Mouse (Mus musculus) erythroblast, embryonic 14.5 days (primary cell): ENCODE results near the gene Vwf. TPM values are rescaled to one million over a fixed set of nuclear protein-coding genes. Genes with fewer than 3 reads are reported as not detected.

ENCODE experiments used
- H3K27me3 ChIP-seq: 2 replicates; pipeline ENCODE4 v1.6.1; 2012; ENCODE audit warnings: inconsistent platforms; ENCODE audit not compliant: control insufficient read depth
- H3K36me3 ChIP-seq: 2 replicates; pipeline ENCODE4 v1.6.1; 2012; ENCODE audit warnings: mild to moderate bottlenecking, inconsistent platforms; ENCODE audit not compliant: control insufficient read depth
- H3K4me1 ChIP-seq: 2 replicates; pipeline ENCODE4 v1.6.1; 2012; ENCODE audit warnings: inconsistent platforms; ENCODE audit not compliant: control insufficient read depth
- H3K4me3 ChIP-seq: replicated peaks from 2 replicates; pipeline ENCODE3; 2012; ENCODE audit warnings: moderate library complexity, mild to moderate bottlenecking, inconsistent platforms
- H3K9me3 ChIP-seq: 2 replicates; pipeline ENCODE4 v1.6.1; 2012; ENCODE audit warnings: low read length, inconsistent platforms, mixed read lengths; ENCODE audit not compliant: control insufficient read depth
- GATA1 ChIP-seq: IDR thresholded peaks from 2 replicates; pipeline ENCODE4 v1.6.1; 2012; ENCODE audit warnings: low read length, inconsistent platforms, mixed read lengths
- TAL1 ChIP-seq: IDR thresholded peaks from 3 replicates; pipeline ENCODE4 v1.6.1; 2012; ENCODE audit warnings: low read length, inconsistent platforms, mixed read lengths
- polyA plus RNA-seq: library from polyadenylated mRNA; stranded (reverse); fragments of >175 nt; gene quantifications from 2 replicates; pipeline ENCODE4 v1.2.3, GENCODE M21; 2012

The Vwf gene
- polyA plus RNA-seq, 1 experiment = 0.35 TPM

DNA sequence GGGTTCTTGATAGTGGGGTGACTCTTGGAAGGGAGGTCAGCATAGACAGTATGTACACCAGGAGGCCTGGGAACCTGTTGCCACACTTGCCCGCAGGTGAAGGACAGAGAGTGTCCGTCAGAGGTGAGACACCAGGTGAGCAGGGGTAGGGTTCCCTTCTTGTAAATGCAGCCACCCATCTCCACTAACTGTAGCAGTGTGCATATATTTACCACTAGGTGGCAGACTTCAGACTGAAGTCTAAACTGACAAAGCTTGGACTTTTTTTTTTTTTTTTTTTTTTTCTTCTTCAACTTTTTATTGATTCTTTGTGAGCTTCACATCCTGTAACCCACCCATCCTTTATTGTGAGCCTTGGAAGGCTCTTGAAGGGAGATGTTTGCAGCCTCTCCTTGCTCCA, 75.9 kb downstream of the Vwf start:
- Histone ChIP-seq H3K27me3 (no peaks in the 10 kb centered on the region), H3K36me3 (no peaks in the 10 kb centered on the region), H3K4me3 (no peak overlapping the region), H3K4me1 (no peaks in the 10 kb centered on the region), H3K9me3 (no peaks in the 10 kb centered on the region)
- TF ChIP-seq GATA1 = no peak

DNA sequence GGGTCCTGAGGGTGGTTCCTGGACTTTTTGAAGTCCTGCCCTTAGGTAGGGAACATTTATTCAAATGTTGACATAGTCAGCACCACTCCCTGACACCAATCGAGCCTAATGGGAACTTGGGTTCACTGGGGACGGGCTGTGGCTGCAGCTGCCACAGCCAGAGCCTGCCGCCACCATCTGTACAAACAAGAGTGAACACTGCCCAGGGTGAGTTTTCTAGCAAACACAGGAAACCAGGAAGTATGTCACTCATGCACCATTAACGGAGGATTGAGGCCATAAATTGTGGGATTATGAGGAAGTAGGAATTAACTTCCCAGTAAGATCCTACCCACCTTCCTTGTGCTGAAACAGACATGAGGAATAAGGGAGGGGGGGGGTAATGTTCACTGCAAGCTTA, 93.9 kb downstream of the Vwf start:
- Histone ChIP-seq H3K4me3 (no peak overlapping the region), H3K9me3 (no peaks in the 10 kb centered on the region), H3K27me3 (no peaks in the 10 kb centered on the region), H3K36me3 (no peaks in the 10 kb centered on the region), H3K4me1 (no peaks in the 10 kb centered on the region)
- TF ChIP-seq GATA1 (no peak), TAL1 (no peak)

- TF ChIP-seq GATA1 = no peak
- no peak for TF ChIP-seq TAL1
- Histone ChIP-seq H3K27me3 (no peaks in the 10 kb centered on the region), H3K4me3 (no peak overlapping the region), H3K4me1 (no peaks in the 10 kb centered on the region), H3K9me3 (no peaks in the 10 kb centered on the region), H3K36me3 (no peaks in the 10 kb centered on the region)
Measured at GRCm38 (mm10) chr6:125641146-125641545, 94.6 kb downstream of the Vwf start.

DNA sequence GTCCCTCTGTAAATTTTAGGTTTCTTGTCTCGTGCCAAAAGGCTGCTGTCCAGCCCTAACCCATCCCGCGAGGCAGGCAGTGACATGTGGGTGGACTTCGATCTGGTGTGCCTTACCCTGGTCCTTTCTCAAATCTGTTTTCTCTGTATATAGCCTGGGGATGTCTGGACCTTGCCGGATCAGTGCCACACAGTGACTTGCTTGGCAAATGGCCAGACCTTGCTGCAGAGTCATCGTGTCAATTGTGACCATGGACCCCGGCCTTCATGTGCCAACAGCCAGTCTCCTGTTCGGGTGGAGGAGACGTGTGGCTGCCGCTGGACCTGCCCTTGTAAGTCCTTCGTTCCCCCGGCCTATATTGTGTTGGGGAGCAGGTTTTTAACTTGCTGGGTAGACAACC, 102.4 kb downstream of the Vwf start:
- Histone ChIP-seq H3K4me1 (no peaks in the 10 kb centered on the region), H3K4me3 (no peak overlapping the region), H3K27me3 (no peaks in the 10 kb centered on the region), H3K36me3 (no peaks in the 10 kb centered on the region), H3K9me3 (no peaks in the 10 kb centered on the region)
- TF ChIP-seq TAL1 (no peak), GATA1 (no peak)

DNA sequence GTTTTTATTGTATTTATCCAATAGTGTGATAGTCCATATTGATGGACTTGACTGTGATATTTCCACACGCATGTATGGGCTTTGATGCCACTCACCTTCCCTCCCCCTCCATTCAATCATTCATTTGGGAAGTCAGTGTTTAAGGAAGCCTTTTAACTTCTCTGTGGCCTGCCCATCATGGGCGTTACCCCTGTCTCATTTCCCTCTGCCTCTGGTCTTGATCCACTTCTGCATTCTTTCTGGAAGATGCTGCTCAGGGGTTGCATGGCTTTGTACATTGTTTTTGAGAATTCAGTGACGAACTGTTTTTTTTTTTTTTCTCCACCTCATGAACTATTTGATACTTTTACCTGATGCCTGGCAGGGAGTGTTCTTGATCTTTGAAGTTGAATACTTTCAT, 104.8 kb downstream of the Vwf start:
- Histone ChIP-seq H3K4me3 (no peak overlapping the region), H3K9me3 (no peaks in the 10 kb centered on the region), H3K36me3 (no peaks in the 10 kb centered on the region), H3K4me1 (no peaks in the 10 kb centered on the region), H3K27me3 (no peaks in the 10 kb centered on the region)
- TF ChIP-seq GATA1 (no peak), TAL1 (no peak)

DNA sequence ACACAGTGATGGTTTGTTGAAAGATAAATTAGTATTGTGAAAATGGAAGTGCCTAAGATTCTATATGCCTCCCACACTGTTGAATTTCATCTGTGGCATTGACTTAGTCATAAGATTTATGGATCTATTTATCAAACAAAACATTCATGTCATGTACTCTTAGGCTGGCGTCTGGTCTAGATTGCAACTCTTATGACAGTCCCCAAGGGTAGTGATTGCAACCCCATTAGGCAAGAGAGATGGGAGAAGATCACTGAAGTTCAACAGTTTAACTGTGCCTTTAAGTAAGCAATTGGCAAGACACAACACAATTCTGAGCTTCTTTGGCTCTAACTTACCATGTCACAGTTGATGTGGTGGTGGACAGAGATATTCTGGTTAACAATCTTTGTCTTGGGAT, 106.8 kb downstream of the Vwf start:
- TF ChIP-seq TAL1 = no peak
- no peak for TF ChIP-seq GATA1
- Histone ChIP-seq H3K9me3 (no peaks in the 10 kb centered on the region), H3K27me3 (no peaks in the 10 kb centered on the region), H3K36me3 (no peaks in the 10 kb centered on the region), H3K4me3 (no peak overlapping the region), H3K4me1 (no peaks in the 10 kb centered on the region)

DNA sequence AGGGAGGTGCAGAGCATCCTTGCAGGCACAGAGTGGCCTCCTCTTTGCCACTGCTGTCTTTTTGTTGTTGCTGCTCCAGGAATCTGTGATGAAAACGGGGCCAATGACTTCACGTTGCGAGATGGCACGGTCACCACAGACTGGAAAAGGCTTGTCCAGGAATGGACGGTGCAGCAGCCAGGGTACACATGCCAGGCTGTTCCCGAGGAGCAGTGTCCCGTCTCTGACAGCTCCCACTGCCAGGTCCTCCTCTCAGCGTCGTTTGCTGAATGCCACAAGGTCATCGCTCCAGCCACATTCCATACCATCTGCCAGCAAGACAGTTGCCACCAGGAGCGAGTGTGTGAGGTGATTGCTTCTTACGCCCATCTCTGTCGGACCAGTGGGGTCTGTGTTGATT, 110.3 kb downstream of the Vwf start:
- H3K27me3 ChIP-seq = no peaks in the 10 kb centered on the region
- no peak for TF ChIP-seq TAL1
- no peak for TF ChIP-seq GATA1
- no peaks in the 10 kb centered on the region for H3K9me3 ChIP-seq
- no peaks in the 10 kb centered on the region for H3K4me1 ChIP-seq
- no peak overlapping the region for H3K4me3 ChIP-seq
- H3K36me3 ChIP-seq = no peaks in the 10 kb centered on the region

- no peaks in the 10 kb centered on the region for H3K4me1 ChIP-seq
- no peaks in the 10 kb centered on the region for H3K9me3 ChIP-seq
- TF ChIP-seq GATA1 (no peak), TAL1 (no peak)
- H3K4me3 ChIP-seq = no peak overlapping the region
- no peaks in the 10 kb centered on the region for H3K36me3 ChIP-seq
- H3K27me3 ChIP-seq = no peaks in the 10 kb centered on the region
Measured at GRCm38 (mm10) chr6:125657966-125658365, 111.4 kb downstream of the Vwf start.

- Histone ChIP-seq H3K36me3 (no peaks in the 10 kb centered on the region), H3K4me3 (no peak overlapping the region), H3K27me3 (no peaks in the 10 kb centered on the region), H3K4me1 (no peaks in the 10 kb centered on the region), H3K9me3 (no peaks in the 10 kb centered on the region)
- TF ChIP-seq GATA1 (no peak), TAL1 (no peak)
Measured at GRCm38 (mm10) chr6:125661106-125661877, 114.7 kb downstream of the Vwf start.

DNA sequence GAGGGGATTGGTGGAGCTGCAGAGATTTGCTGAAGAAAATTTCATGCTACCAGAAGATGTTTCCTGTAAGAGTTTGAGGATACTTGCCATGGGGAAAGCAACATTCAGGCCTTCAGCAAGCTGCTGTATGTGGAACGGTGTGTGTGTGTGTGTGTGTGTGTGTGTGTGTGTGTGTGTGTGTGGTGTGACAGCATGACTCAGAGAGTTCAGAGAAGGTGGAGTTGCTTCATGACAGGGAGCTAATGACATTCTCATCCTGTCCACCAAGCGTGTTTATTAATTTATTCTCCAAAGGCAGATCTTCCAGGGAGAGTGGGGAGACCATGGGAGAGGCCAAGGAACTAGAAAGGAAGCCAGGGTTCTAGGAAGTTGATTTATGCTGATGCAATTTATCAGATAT, 117.3 kb downstream of the Vwf start:
- H3K4me3 ChIP-seq = no peak overlapping the region
- no peaks in the 10 kb centered on the region for H3K36me3 ChIP-seq
- no peaks in the 10 kb centered on the region for H3K4me1 ChIP-seq
- TF ChIP-seq GATA1 (no peak), TAL1 (no peak)
- H3K9me3 ChIP-seq = no peaks in the 10 kb centered on the region
- no peaks in the 10 kb centered on the region for H3K27me3 ChIP-seq
